Mouse (Mus musculus): Measurements from ENCODE around the gene Mxi1.

The Mxi1 gene

DNA sequence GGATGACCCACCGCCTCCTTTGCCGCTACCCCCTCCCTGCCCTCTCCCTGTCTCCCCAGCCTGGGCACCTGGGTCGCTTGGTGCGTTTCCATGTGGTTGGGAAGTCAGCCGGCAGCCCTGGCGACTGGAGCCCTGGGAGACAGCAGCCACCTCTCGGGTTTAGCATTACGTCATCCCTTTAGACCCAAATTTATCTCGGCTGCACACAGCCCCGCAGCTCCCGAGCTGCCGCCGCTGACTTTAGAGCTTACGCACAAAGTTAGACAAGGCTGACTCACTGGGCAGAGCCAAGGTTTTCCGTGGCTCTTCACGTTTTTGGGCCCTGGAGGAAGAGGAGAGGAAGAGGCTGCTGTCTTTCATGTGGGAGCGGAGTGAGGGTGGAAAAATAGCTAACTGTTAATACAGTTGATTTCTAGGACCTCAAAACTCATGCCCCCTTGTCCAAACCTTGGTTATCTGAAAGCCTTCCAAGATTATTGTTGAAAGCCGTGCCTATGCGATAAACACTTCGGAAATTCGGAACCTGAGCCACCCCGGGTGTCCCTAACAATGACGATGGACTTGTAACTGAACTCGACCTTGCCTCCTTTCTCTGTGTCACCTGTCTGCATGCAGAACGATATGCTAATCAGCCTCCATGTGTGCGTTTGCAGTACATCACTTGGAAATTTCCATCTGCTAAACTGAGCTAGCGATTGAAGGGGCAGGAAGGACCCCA lies 15.4 kb downstream of the Mxi1 start:
- DNase-seq, result peak; percentile 22 to 32

DNA sequence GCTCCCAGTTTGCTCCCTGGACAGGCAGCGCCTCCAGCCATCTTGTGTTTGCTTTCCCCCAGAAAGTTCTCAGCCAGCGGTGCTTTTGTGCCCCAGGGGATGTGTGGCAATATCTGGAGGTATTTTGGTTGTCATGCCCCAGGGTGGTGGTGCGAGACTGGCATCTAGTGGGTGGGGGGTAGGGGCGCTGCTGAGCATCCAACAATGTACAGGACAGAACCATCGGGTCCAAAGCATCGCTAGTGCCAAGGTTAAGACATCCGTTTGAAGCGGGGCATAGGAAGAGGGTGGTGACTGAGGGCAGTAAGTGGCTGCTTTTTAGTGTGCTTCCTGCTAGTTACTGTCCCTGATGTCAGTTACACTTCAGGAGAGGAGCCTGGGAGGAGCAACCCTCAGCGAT lies 17.8 kb downstream of the Mxi1 start:
- DNase-seq, result peak; percentile 58 to 70

DNA sequence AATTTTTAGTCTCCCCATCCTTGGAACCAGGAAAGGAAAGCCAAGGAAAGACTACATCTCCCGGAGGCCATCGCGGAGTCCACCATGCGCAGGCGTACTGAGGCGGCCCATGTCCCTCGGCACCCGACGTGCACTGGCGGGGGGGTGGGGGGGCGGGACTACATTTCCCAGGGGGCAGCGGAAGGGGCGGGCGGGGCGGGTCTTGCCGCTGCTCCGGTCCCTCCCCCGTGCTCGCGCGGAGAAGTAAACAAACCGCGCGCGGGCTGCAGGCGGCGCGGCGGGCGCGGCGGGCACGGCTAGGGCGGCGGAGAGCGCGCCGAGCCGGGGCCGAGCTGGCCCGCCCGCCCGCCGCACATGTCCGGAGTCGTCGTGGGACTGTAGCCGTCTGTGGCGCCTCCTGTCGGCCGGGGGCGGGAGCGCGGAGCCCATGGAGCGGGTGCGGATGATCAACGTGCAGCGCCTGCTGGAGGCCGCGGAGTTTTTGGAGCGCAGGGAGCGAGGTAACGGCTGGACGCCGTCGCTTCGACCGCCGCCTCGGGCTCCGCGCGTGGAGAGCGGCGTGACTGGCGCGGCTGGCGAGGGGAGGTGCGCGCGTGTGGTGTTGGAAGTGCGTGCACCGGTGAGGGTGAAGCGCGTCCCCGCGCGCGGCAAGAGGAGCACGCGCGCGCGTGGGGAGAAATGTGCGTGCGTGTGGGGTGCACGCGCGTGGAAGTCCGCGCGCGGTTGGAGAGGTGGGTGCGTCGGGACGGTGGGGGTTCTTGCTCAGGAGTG lies 19.1 kb downstream of the Mxi1 start:
- DNase-seq, result peak; percentile 94

DNA sequence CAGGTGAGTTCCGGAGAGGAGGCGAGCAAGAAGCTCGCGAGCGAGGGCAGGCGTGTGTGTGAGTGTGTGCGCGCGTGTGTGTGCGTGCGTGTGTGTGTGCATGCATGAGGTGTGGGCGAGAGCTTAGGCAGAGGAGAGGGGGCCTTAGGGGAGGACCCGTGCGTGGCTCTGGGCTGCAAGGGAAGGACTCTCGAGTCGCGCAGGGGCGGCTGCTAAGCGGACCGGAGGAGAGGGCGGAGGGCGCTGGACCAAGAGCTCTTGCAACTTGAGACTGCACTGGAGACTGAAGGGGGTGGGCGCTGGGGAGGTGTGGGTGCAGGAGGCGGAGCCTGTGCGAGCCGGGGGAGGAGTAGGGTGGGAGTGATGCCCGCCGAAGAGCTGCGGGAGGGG lies 19.7 kb downstream of the Mxi1 start:
- DNase-seq, result peak; percentile 54 to 57

DNA sequence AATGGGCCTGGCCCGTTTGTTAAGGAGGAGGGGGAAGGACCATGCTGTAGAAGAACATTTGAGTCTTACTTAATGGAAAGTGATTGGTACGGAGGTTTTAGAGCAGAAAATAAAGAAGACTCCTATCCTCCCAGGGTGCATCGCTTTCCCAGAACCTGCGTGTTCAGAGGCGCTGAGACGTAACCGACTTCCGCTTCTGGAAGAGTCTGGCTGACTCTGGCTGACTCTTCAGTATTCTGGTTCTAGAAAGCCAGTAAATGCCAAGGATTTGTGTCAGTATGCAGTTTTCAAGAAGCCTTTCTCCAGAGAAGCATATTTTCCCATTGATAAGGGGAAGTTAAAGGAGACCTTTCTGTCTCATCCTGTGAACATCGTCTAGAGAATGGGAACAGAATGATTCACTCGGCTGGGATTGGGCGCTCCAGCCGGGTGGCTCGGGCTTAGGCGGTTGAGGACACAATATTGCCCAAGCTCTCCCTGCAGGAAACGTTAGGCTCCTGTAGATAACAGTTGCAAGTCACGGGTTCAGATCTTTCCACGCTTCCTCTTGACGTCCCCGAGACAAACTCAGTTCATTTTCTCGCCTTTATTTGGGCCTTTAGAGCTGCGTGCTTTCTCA lies 21.7 kb downstream of the Mxi1 start:
- no peak for DNase-seq

DNA sequence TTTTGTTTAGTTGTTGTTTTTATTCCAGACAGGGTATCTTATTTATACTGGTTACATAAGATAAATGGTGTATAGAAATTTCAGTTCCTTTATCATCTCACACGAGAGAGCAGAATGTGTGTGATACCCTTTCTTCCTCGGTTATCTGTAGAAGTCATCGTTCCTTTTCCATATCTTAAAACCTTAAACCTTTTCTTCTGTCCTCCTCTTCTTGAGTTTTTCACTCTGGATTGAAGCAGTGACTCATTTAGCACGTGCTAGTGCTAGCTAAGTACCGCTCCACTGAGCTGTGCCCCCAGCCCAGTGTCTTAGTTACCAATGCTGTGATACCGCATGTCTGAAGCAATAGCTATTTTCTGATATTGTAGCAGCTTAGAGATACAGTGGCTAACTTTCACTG lies 23.4 kb downstream of the Mxi1 start:
- DNase-seq, result no peak

DNA sequence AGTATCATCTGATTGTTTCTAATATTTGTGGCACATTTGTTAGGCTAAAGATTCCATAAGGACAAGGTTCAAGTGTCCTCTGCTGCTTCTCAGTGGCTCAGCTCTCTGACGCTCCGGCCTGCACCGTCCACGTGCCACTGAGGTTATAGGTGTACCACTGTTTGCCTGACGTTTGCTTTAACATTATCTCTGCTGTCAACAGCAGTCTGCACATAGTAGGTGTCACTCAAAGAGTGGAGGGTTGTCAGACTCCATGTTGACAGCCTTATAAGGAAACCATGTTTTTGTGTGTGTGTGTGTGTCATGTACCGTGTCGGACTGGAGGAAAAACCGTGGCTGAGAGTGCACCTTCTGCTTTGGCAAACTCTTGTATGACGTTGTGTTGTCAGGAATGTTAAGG lies 24.9 kb downstream of the Mxi1 start:
- DNase-seq, result no peak

DNA sequence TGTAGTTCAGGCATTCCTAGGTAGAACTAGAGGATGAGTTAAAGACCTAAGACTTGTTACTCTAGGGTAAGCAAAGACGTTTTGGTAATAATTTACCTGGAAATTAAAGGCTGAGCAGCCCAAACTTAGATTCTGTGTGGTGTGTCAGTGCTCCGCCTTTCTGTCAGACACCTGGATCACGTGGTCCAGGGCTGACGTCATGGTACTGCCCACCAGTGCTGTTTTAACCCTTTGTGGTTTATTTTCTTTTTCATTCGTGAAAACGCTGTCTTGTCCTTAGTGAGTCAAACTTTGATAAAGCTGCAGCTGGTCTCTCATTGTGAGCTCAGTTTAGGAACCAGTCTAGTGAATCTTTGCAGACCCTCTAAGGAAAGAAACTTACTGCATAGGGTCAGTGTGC lies 30.1 kb downstream of the Mxi1 start:
- peak; percentile 36 to 39 for DNase-seq

DNA sequence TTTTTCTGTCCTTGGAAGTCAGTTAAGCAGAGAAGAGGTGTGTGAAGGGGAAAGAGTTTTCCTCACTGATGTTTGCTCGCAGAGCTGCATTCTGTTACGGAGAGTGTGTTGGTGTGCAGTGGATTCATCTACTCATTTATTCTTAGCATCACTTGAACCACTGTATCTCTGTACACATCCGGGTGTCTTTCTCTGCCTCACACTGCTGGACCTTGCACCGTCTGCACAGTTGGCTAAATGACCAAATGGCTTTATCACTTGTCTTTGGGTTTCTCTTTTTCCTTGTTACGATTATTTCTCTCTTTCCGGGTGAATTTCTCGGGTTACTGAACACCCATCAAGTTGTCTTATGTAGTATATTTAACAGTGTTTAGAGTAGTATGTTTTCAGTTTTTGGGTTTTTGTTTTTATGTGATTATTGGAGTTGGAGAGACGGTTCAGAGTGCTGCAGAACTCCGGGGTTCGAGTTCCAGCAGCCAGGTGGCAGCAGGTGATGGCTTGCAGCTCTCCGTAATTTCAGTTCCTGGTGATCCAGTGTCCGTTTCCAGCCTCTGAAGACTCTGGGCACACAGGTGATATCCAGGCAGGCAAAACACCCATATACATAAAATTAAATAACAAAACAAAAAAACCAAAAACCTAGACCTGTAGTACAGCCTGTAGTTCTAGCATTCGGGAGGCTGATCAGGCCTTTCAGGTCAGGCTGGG lies 33.0 kb downstream of the Mxi1 start:
- no peak for DNase-seq

DNA sequence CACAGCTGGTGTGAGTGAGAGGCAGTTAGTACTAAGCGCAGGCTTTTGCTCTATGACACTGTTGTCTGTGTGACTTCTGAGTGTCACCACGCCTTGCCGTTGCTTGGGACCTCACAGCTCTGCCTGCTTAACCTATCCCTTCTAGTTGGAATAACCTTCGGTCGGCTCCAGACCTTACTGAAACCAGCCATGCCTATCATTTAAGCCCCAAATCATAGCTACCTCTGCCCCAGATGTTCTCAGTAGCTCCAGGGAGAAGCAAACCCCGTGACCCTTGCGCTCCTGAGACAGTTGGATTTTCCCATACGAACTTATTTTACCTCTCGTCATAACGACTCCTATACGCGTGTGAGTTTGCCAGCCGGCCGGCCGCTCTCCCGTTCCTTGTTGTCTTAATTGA lies 33.7 kb downstream of the Mxi1 start:
- DNase-seq, result no peak

DNA sequence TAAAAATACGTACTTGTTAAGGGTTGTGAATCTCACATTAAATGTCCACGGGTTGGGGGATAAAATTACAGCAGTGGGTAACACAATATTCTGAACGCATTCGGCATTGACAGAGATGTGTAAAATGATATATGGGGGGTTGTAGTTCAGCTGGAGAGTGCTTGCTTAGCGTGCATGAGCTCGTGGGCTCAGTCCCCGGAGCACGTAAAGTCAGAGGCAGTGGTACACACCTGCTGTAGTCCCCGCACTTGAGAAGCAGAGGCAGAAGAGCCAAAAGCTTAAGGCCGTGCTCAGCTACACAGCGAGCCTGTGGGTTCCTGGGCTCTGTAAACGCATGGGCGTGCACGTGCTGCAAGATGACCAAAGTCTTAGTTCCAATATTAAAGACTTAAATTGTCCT lies 35.4 kb downstream of the Mxi1 start:
- no peak for DNase-seq

DNA sequence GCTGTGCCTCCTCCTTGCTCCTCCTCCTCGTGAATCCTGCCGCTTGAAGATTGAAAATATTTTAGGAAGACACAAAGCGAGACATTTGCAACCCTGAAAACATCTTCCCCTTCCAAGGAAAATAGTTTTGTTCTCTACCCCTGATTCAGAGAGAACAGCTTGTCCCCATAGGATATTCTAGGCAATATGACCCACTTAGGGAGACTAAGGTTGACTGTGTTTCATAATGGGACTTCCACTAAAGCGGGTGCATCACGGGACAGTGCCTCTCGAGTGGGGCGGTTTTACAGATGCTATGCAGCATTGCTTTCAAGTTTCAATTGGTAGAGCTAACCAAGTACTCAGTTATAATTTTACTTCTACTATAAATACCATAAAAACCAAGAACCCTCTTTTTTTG lies 43.5 kb downstream of the Mxi1 start:
- DNase-seq, result no peak

DNA sequence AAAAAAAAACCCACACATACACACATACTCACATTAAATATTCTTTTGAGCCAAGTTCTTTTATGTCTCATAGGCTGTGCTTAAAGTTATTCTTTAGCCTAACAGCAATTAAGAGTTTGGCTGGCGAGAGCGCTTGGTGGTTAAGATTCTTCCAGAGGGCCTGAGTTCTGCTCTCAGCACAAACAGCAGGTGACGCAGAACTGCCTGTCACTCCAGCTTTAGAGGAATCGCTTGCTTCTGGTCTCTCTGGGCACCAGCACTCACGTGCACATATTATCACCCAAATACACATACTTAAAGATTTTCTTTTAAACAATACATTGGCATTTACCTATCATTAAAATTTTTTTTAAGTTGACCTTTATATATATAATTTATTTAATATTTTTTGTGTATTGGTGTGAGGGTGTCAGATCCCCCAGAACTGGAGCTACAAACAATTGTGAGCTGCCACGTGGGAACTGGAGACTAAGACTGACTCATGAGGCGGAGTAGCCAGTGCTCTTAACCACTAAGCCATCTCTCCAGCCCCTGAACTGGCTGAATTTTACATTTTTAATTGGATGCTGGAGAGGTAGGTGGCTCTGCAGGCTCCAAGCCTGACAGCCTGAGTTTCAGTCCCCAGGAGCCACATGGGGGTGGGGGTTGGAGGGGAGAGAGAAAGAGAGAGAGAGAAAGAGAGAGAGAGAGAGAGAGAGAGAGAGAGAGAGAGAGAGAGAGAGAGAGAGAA lies 44.1 kb downstream of the Mxi1 start:
- no peak for DNase-seq

DNA sequence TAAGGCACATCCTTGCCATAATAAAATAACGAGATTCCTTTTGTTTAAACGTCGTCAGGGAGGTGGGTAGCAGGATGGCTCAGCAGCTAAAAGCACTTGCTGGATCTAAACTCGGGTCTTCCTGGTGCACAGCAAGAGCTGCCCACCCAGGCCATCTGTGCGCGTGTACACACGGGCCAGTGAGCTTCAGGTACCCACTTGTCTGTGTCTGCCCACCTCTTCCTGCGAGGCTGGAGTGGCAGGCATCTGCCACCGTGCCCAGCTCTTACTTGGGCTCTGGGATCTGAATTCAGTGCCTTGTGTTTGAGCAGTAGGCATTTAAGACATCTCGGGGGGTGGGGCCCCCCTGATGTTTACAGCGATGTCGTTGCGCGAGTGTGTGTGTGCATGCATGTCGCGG lies 44.7 kb downstream of the Mxi1 start:
- DNase-seq, result no peak

DNA sequence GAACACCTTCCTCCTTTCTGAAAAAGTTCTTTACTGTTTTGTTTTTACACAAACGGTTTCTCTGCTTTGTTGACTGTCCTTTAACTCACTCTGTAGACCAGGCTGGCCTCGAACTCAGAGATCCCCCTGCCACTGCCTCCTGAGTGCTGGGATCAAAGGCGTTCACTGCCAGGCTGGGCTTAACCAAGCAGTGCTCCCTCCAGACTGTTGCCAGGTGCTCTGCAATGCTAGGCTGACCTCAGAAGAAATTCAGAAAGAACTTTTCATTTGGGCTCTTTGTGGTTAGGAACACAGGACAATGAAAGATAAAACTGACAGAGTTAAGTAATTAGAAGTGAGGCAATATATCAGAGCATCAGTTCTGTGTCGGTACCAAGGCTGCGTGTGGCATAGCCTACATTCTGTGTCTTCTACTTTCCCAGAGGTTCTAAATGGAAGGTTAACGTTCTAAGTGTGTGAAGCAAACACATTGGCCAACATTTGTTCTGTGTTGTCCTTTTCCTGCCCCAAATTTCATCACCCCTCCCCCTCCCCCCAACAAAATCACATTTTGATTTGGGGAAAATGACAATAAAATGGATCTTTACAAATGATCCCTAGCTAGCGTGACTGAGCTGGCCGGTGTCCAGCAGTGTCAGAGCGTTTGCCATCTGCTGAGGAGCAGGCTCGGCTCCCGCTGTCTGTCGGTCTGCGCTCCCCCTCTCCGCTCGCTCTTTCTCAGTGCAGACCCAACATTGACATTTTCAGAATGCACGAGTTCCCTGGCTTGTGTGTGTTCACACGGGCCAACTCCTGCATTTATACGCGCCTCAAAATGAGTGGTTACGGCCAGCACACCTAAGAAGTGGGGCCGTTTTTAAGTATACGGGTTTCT lies 49.1 kb downstream of the Mxi1 start:
- DNase-seq, result no peak

DNA sequence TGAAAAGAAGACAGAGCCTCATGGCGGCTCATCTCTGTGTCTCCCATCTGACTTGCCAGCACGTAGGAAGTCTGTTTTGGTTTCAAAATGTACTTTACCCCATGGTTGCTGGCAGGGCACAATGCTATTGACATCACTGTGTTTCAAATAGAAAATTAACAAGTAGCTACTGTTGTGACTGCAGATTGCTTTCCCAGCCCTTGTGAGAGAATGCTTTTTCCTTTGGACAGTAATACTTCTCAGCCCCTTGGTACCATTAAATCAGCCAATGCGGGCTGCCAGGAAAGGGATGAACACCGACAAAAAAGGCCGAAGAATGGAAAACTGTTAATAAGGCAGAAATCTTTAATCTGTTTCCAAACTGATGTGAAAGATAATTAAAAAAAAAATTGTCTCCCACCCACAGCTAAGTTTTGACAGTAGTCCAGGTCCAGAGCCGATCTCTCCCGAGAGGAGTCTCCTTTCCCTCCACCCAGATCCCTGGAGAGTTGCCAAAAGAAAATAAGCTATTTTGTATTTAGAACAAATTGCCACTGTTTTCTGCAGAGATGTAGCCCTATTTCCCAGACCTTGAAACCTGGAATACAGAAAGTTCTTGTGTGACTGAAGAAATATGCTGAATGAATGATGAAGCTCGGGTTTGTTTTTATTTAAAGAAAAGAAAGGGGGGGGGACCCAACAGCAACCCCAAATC lies 50.1 kb downstream of the Mxi1 start:
- DNase-seq, result no peak

DNA sequence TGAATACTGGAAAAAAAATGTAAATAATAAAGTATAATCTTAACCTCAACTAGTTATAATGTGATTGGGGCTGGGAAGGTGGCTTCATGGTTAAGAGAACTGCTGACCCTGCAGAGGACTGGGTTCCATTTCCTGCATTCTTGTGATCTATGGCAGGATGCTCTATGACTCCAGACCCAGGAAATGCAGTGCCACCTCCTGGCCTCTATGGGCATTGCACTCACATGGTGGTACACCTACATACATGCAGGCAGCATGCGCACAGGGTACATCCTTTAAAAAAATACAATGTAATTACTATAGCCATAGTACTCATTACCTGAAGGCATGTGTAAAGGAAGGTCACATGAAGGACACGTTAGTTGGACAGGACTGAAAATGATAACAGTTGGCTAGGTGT lies 52.6 kb downstream of the Mxi1 start:
- peak; percentile 54 to 60 for DNase-seq

DNA sequence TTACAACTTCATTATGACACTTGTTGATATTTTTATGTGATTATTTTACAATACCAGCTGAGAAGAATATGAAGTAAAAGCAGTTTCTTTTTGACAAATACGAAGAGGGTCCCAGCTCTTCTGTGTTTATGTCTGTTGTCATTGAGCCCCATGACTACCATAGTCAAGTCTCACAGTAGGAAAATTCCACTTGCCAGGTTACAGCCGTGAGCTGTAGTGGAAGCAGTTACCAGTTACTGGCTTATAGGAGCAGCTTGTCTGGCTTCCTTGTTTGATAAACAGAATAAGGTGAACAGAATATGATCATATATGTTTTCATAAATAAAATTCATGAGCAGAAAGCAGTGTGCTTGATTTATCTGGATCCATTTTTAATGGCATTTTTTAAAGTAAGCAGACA lies 54.2 kb downstream of the Mxi1 start:
- DNase-seq, result no peak

DNA sequence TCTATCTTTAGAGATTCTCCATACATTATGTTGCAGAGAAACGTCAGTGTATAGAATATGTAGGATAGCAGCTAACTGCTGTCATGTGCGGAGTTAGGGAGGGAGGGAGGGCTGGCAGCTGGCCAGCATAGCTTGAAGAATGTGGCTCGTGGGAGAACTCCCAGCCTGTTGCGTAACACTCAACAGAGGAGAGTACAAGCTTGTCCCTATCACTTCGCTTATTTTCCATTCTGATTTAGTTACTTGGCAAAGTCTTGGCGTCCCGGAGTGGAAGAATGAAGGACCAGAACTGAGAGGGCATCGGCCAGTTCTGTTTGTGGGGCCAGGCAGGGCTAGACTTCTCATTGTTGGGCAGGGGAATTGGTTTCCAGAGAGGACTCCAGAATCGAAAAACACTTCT lies 54.6 kb downstream of the Mxi1 start:
- no peak for DNase-seq

DNA sequence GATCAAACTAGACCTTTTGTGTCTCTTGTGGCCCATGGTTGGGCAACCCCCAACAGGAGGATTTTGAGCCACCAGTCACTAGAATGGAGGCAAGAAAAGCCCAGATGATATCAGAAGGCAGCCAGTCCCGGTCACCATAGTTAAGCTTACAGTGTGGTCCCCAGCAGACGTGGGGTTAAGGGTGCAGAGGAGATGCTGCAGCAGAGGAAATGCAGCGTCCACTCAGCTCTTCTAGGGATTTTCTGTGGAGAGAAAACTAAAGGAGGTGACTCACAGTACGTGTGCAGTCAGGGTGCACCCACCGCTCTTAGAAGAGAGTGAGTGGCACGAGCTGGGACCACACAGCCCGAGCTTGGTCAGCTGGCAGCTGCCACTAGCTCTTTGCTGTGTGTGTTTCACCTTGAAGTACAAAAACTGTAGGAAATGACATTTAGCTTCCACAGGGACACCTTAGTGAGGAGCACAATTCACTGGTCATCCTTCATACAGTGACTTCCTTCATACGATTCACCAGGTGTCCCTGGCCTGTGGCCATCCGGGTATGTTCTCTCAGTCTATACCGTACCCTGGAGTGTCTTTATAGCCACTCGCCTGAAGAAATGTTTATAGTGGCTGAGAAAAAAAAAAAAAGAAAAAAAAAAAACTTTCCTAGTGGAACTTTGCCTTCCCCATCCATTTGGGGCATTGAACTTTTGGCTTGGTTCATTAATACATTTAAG lies 55.9 kb downstream of the Mxi1 start:
- DNase-seq, result no peak

DNA sequence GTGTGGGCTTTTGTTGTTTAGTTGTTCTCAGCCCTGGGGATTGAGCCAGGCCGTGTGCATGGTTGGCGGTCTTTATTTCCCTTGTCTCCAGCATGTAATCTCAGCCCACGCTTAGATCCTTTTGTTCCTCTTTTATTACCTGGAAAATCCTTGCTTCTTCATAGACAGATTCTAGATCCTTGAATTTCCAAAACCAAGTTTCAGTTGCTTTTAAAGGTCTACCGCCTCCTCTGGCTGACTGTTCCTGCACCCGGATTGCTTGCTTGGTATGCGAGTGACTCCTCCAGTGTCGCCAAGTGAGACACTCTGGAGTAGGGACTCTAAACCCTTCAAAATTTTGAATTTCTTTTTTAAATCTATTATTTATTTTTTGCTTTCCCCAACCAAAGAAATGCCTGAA lies 56.6 kb downstream of the Mxi1 start:
- DNase-seq, result no peak

All from B cell, adult 2 months (primary cell).